Mouse (Mus musculus) R1 (cell line): ENCODE data around the gene Tfrc.
A peak's percentile ranks its signal among the peaks of the same experiment; 100 is the strongest.

ENCODE experiments used
- DNase-seq: peaks from one replicate; pipeline ENCODE4 v3.0.0-alpha.2; 2018; ENCODE audit warnings: low read depth, low spot score

Gene Tfrc

DNA sequence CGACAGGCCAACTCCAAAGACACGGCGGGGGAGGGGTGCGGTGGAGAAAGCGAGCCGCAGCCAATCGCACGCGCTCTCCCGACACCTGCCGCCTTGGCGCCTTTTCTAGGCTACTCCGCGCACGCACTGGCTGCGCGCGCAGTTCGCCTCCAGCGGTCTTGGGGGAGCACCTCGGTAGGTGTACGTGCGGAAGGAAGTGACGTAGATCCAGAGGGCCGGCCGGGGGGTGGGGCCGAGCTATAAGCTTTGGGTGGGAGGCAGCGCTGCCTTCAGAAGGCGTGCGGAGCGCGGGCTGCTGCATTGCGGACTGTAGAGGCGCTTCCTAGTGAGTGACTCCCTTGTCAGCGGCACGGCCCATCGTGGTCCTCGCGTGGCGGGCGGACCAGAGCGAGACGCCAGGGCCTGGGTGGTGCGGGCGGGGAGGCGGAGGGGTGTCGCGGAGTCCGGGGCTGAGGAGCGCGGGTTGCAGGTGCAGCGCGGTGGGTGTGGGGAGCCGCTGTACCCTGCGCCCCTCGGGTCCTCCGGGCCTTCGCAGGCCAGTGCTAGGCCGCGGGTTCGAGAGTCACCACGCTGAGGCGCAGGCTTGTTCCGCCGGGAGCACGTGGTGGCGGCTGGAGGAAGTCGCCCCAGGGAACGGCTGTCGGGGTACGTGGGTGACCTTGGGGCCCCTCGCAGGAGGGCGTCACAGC is at the start of gene Tfrc:
Gene Tfrc, plus strand, starts transcription at position 209 of the 689 bp plus-strand sequence.
- DNase-seq, result peak; percentile 100

DNA sequence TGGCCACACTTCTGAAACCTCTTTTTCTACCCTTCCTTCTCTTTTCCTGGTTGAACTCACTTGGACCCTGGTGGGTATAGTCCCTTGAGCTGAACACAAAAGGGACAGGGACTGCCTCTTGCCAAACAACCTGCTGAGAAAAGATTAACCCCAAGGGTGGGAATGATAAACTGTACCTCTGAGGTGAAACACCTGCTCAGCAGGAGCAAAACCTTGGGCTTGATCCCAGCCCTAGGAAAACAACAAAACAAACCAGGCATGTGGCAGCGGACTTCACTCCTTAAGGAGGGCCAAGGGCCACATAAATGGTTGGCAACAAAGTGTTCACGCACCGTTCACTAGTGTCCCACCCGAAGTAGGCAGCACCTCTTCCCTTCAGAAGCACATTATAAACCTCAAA is 49.2 kb upstream of the Tfrc start:
- peak; percentile 66 for DNase-seq

- DNase-seq, result no peak
These were observed 45.5 kb upstream of the Tfrc start for GRCm38 (mm10) chr16:32563056-32563793.

DNA sequence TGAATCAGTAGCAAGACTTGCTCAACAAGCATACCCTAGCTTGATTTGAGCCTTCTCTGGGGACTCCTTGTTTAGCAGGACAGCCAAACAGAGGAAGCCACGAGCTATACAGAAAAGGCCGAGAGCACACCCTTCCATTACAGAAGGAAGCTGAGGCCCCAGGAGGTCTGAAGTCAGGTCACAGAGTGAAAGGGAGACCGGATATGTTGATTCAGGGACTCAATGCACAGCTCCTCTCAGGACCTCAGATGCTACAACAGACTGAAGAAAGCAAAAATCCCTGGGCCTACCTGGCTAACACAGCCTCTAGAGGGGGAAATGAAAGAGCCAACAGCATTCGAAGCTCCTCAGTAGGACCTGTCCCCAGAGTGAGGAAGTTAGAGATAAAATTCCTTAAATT is 41.4 kb upstream of the Tfrc start:
- DNase-seq, result peak; percentile 97

DNA sequence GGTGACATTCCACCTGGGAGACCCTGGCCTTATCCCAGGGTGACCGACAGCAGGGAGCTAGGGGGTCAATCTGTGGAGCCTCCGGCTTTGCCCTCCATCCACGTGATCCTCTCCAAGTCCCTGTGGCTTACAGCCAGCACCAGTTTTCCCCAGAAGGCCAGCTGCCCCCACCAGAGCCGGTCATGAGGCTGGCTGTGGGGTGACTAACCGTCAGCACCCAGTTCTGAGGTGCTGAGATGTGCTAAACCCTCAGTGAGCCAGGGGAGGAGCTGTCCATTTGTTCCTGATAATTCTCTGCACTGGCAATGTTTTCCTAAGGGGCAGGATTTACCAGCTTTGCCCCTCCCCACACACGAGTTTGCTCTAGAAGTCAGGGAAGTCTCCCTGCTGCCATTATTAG is 40.3 kb upstream of the Tfrc start:
- DNase-seq, result peak; percentile 34

DNA sequence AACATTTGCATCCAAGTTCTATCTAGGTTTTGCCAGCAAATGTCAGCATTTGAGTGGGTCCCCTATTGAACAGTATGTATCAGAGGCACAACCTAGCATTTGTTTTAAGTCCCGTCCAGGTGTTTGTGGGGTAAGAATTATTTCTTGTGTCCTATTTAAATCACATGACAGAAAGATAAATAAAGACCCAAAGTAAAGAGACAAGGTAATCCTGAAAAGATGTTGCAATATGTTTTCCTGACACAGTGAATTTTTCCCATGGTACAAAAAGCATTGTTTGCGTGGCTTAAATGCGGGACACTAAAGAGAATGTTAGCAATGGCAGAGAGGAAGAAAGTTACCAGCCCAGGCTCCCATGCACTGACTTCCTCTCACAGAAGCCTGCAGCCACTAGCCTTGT is 38.7 kb upstream of the Tfrc start:
- DNase-seq, result no peak

- DNase-seq, result no peak
These were observed 36.2 kb upstream of the Tfrc start for GRCm38 (mm10) chr16:32572528-32572927.

- no peak for DNase-seq
These were observed 22.2 kb upstream of the Tfrc start for GRCm38 (mm10) chr16:32586482-32586881.

DNA sequence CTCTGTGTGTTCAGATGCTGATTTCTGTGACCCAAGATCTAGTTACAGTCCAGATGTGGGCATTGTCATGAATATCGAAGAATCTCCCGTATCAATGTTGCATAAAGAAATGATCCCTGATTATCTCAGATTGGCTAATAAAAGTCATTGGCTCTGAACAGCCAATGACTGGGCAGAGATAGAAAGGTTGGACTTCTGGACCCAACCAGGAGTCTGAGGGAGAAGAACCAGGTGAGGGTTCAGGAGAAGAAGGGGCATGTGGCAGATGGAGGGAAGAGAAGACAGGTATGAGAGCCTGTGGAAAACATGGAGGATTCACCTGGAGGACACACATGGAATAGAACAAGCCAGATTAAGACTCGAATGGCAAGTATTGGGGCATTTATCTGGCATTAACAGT is 20.2 kb upstream of the Tfrc start:
- DNase-seq, result no peak

DNA sequence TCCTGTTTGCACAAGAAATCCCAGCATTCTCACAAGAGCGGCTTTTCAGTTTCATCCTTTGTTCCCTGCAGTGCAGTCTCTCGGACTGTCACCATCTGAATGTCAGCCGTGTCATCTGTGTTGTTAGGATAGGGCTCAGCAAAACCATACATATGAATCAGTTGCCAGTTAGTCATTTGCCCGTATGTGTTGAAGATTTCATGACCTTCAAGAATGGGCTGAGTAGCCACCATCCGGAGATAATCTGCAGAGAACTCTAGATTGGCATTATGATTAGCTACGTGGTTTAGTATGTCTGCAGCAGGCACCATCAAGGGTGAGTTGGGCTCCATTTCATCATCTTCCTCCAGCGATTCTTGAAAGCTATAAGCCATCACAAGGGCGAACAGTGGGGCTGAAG is 17.2 kb upstream of the Tfrc start:
- DNase-seq, result no peak

- no peak for DNase-seq
These were observed 15.4 kb upstream of the Tfrc start for GRCm38 (mm10) chr16:32593283-32593805.

GRCm38 (mm10) chr16:32593916-32594315 is 14.8 kb upstream of the Tfrc start:
- no peak for DNase-seq

DNA sequence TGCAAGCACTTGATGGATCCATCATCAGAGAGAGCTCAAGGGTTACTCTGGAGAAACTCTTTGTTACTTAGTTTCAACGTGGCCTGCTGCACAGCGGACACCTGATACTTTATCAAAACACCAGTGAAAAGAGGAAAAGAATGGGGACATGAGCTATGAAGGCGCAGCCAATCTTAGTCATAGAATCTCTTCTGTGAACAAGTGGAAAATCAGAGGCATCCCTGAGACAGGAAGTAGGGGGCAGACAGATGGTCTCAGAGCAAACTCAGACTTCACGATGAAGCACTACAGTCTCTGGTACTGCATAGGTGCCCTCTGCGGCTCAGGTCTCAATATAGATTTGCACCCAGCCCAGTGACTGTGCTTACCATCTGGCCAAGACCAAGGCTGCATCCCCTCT is 14.0 kb upstream of the Tfrc start:
- DNase-seq, result no peak

GRCm38 (mm10) chr16:32595142-32595855 is 13.4 kb upstream of the Tfrc start:
- DNase-seq, result no peak

DNA sequence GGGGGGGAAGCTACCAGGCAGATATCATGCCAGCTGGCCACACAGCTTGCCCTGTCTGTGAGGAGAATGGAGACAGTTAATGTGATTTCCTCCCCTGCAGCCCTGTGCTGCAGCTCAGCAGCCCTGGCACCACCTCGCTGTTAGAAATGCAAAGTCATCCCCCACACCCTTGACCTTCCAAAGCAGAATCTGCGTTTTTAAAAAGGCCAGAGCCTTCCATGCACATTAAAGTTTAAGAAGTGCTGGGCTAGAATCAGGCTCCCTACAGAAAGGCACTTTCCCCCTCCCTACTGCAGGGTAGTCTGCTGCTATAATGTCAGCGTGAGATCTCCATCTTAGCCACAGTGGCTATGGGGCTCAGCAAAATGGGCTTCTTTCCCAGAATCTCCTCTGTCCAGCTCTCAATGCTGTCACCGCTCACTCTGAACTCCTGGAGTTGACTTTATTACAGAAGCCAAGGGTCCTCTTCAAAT is 10.8 kb upstream of the Tfrc start:
- DNase-seq, result peak; percentile 23

- DNase-seq, result no peak
These were observed 9.6 kb upstream of the Tfrc start for GRCm38 (mm10) chr16:32599151-32599550.

DNA sequence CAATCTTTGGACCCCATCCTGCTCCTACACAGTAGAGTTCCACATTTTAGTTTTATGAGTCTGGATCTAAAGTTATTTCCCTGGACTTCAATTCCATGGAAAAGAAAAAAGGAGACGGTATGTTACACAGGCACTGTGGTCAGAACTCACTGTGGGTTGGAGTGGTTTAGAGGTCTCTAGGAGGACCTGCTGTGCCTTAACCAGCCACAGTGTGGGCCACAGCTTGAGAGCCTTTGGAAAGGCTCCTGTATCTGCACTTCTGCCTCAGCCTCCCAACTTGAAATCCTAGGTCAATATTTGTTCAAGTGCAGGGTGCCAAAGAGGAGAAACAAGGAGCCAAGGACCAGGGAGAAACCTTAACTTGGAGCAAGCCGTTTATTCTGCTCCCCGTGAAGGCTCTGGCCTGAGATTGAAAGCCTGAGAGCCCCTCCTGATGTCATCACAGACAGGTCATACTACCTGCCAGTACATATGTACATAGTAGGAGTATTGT is 6.5 kb upstream of the Tfrc start:
- no peak for DNase-seq

- DNase-seq, result no peak
These were observed 967 bp upstream of the Tfrc start for GRCm38 (mm10) chr16:32607562-32608343.

- no peak for DNase-seq
These were observed 392 bp upstream of the Tfrc start for GRCm38 (mm10) chr16:32608344-32608711.

GRCm38 (mm10) chr16:32609401-32609779 is 670 bp downstream of the Tfrc start:
- DNase-seq, result peak; percentile 67
